ENCODE assay signal across 8 mouse cellular contexts in genomic region chr1:174921298-174921955, GRCm38 (mm10). TPM values are rescaled to one million over a fixed set of nuclear protein-coding genes. Genes with fewer than 3 reads are reported as not detected.
A peak's percentile ranks its signal among the peaks of the same experiment; 100 is the strongest.
DNase-seq lines count a peak whose midpoint lies in the region; ATAC-seq and TF ChIP-seq lines count a peak whose summit lies in the region.

Gene Grem2, minus strand, starts transcription at chr1:174921819.

- DNase-seq in kidney, adult 9 months: no peak
- DNase-seq in embryonic facial prominence, embryonic 14.5 days (ENCODE audit: low spot score): peak; percentile 86
- no peak for DNase-seq in heart, postnatal 0 days (ENCODE audit: low spot score)
- DNase-seq in left cerebral cortex, adult 8-10 months (ENCODE audit: low spot score in 2 of 2): peak; percentile 60 to 69
- peak; percentile 50 for DNase-seq in lung, postnatal 36 days
- peak; percentile 77 to 81 for DNase-seq in right cerebral cortex, adult 2 months (ENCODE audit: low spot score in 2 of 2)
- no peak for DNase-seq in c-Kit-positive CD71-positive TER-119-positive erythroid progenitor cells, embryonic 14.5 days (ENCODE audit: low spot score)

- no peaks in the 10 kb centered on the region for H3K9me3 ChIP-seq in kidney, embryonic 16.5 days (ENCODE audit: low read length)
- no peaks in the 10 kb centered on the region for H3K9me3 ChIP-seq in embryonic facial prominence, embryonic 14.5 days (ENCODE audit: control insufficient read depth, low read length)
- H3K9me3 ChIP-seq in heart, postnatal 0 days (replicated peaks; ENCODE audit: control insufficient read depth, low read length): no peaks in the 10 kb centered on the region

- no peaks in the 10 kb centered on the region for H3K36me3 ChIP-seq in kidney, embryonic 16.5 days (ENCODE audit: insufficient read depth, low read length)
- no peaks in the 10 kb centered on the region for H3K36me3 ChIP-seq in embryonic facial prominence, embryonic 14.5 days (ENCODE audit: control insufficient read depth, insufficient read depth, low read length)
- no peaks in the 10 kb centered on the region for H3K36me3 ChIP-seq in heart, postnatal 0 days (replicated peaks; ENCODE audit: control insufficient read depth, insufficient read depth, low read length)

- H3K4me3 ChIP-seq in kidney, embryonic 16.5 days (ENCODE audit: low read length): peak within 1 kb of the TSS; percentile 38
- H3K4me3 ChIP-seq in embryonic facial prominence, embryonic 14.5 days (ENCODE audit: low read depth, low read length): peak within 1 kb of the TSS; percentile 43
- H3K4me3 ChIP-seq in heart, postnatal 0 days (ENCODE audit: low read depth, low read length): peak within 1 kb of the TSS; percentile 28

- peak; percentile 99 for ATAC-seq in kidney, embryonic 16.5 days (ENCODE audit: low FRiP score, low TSS enrichment)
- peak; percentile 96 for ATAC-seq in embryonic facial prominence, embryonic 14.5 days (ENCODE audit: low read depth)
- 0 out of 2 replicates have a peak, but pooled peaks have one; percentile 30 for ATAC-seq in heart, postnatal 0 days (ENCODE audit: insufficient read depth, low read depth)

- H3K4me1 ChIP-seq in kidney, embryonic 16.5 days (ENCODE audit: insufficient read depth, low read length): peaks cover 3% of the 10 kb centered on the region; the same call in 1 of the 2 replicates
- H3K4me1 ChIP-seq in embryonic facial prominence, embryonic 14.5 days (ENCODE audit: control insufficient read depth, insufficient read depth, low read length): no peaks in the 10 kb centered on the region
- H3K4me1 ChIP-seq in heart, postnatal 0 days (ENCODE audit: control insufficient read depth, insufficient read depth): no peaks in the 10 kb centered on the region

- 5% methylated on average over 30 of the region's 30 CpGs for WGBS in kidney, embryonic 16.5 days
- WGBS in embryonic facial prominence, embryonic 14.5 days: 5% methylated on average over 27 of the region's 30 CpGs
- 5% methylated on average over 30 of the region's 30 CpGs for WGBS in heart, postnatal 0 days

- no peak for TF ChIP-seq EP300 in heart, postnatal 0 days (IDR thresholded peaks at IDR 0.05; ENCODE audit: low read depth)

- H3K4me2 ChIP-seq in kidney, embryonic 16.5 days (replicated peaks; ENCODE audit: low read depth, low read length): peak within 1 kb of the TSS; percentile 55
- peak within 1 kb of the TSS; percentile 70 for H3K4me2 ChIP-seq in embryonic facial prominence, embryonic 14.5 days (ENCODE audit: low read depth, low read length)
- peak within 1 kb of the TSS; percentile 54 for H3K4me2 ChIP-seq in heart, postnatal 0 days (ENCODE audit: low read depth, low read length)

- no peak for TF ChIP-seq CTCF in heart, postnatal 0 days (IDR thresholded peaks at IDR 0.05; ENCODE audit: low read depth)

- no peak within 1 kb of the TSS for H3K27ac ChIP-seq in kidney, embryonic 16.5 days (ENCODE audit: low read length)
- H3K27ac ChIP-seq in embryonic facial prominence, embryonic 14.5 days (replicated peaks; ENCODE audit: low read depth, low read length): no peak within 1 kb of the TSS
- H3K27ac ChIP-seq in heart, postnatal 0 days (ENCODE audit: low read depth): no peak within 1 kb of the TSS

- no peak within 1 kb of the TSS for H3K9ac ChIP-seq in kidney, embryonic 16.5 days (replicated peaks; ENCODE audit: low read length)
- peak within 1 kb of the TSS; percentile 47 for H3K9ac ChIP-seq in embryonic facial prominence, embryonic 14.5 days (ENCODE audit: low read depth, low read length)
- H3K9ac ChIP-seq in heart, postnatal 0 days (replicated peaks; ENCODE audit: low read depth, low read length): no peak within 1 kb of the TSS

- H3K27me3 ChIP-seq in kidney, embryonic 16.5 days (ENCODE audit: insufficient read depth, low read length): 0 out of 2 replicates have a peak, but pooled peaks cover 2% of the 10 kb centered on the region
- no peaks in the 10 kb centered on the region for H3K27me3 ChIP-seq in embryonic facial prominence, embryonic 14.5 days (replicated peaks; ENCODE audit: control insufficient read depth, insufficient read depth, low read length)
- no peaks in the 10 kb centered on the region; the same call in 1 of the 2 replicates for H3K27me3 ChIP-seq in heart, postnatal 0 days (ENCODE audit: control insufficient read depth, insufficient read depth, low read length)

RNA-seq across cellular contexts. Expression of gene Grem2, which starts in this region (rescaled TPM):
- 0.18 and 0.27 TPM in 2 replicates for polyA plus RNA-seq in kidney, embryonic 16.5 days (2015; fragmentation: Nextera tagmentation; extraction: Ambion mirVana)
- 2.6 and 2.9 TPM in 2 replicates for polyA plus RNA-seq in embryonic facial prominence, embryonic 14.5 days (2014; fragmentation: Nextera tagmentation; extraction: Ambion mirVana)
- total RNA-seq in heart, postnatal 0 days (2014; rRNA removed; ENCODE audit: low replicate concordance): 0.08 TPM in 1 of 2 replicates, not detected in the other
- not detected in 2 replicates for polyA plus RNA-seq in heart, postnatal 0 days (2015; fragmentation: Nextera tagmentation; extraction: Ambion mirVana)
- total RNA-seq in left cerebral cortex, adult 8-10 months (2022): 10 to 100 TPM; 21.4 to 23.4 (median 22.4) TPM

Comparison
In these comparisons a context has a peak if more than half of its experiments do, and no peak if none do; other contexts are left out.
1. RNA of gene Grem2 (total RNA-seq): 21.4 to 23.4 TPM in left cerebral cortex, adult 8-10 months; 0.08 TPM in heart, postnatal 0 days; every median in the first group is over 10 times any median in the second.
2. Peak in ATAC-seq, H3K4me3 ChIP-seq and H3K4me2 ChIP-seq in kidney, embryonic 16.5 days; RNA of the gene not detected or under 1 TPM.
3. Peak in ATAC-seq, H3K4me3 ChIP-seq and H3K4me2 ChIP-seq in heart, postnatal 0 days; RNA of the gene not detected or under 1 TPM.
4. ATAC-seq: peak in every context shown above with its lines; median percentile 99 in kidney, embryonic 16.5 days; 96 in embryonic facial prominence, embryonic 14.5 days; 30 in heart, postnatal 0 days.
5. DNase-seq: peak in embryonic facial prominence, embryonic 14.5 days (single experiment), left cerebral cortex, adult 8-10 months (2 of 2), lung, postnatal 36 days (single experiment) and right cerebral cortex, adult 2 months (2 of 2); none in kidney, adult 9 months (single experiment), heart, postnatal 0 days (single experiment) and c-Kit-positive CD71-positive TER-119-positive erythroid progenitor cells, embryonic 14.5 days (single experiment).
6. Peak in every context shown above with its lines, with median percentiles within 50 percentile points of each other: H3K4me2 ChIP-seq and H3K4me3 ChIP-seq.